Mouse (Mus musculus): ENCODE data around the gene Hk1. TPM values are rescaled to one million over a fixed set of nuclear protein-coding genes. Genes with fewer than 3 reads are reported as not detected.

Gene Hk1
- total and polyA plus RNA-seq, 3 experiments: 192 to 740 (median 441) TPM

DNA sequence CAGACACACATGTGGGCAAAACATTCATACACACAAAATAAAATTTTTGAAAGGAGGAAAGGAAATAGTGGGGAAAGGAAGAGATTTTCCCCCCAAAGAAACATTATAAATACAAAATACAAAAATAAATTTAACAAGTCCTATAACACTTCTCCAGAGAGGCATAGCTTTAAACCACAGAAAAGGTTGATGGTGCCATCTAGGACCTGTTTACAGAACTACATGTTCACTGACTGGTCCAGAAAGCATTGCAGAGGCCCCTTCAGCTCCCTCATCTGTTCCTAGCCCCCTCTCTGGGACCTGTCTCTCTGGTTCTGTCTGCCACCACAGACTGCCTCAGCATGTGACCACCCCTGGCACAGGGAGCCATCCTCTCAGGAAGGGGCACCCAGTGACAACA lies 1.2 kb upstream of the Hk1 start:
- no peaks in the 10 kb centered on the region for H3K79me2 ChIP-seq (ENCODE audit: control insufficient read depth, insufficient read depth, low read length, poor library complexity)
- peak; percentile 21 for DNase-seq (ENCODE audit: low read depth, low spot score)
- no peaks in the 10 kb centered on the region for H3K9me3 ChIP-seq (replicated peaks; ENCODE audit: insufficient read depth, low read length)

DNA sequence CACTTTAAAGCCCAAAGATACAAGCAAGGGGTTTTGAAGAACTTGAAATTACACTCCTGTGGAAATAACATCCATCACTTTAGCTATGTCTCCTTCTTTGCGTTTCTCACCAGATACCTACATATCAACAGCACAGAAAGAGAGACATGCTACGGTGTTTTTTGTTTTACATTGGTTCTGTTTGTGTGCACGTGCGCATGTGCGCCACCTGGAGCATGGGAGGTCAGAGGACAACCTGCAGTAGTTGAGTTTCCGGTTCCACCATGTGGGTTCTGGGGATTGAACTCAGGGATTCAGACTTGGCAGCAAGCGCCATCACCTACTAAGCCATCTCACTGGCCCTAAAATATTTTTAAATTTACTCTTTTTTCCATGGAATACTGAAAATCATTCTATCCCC lies 20.9 kb downstream of the Hk1 start:
- Histone ChIP-seq H3K79me2 (ENCODE audit: control insufficient read depth, insufficient read depth, low read length, poor library complexity) (no peaks in the 10 kb centered on the region), H3K27me3 (ENCODE audit: control insufficient read depth in 1 of 2, insufficient read depth in 2 of 2, low read length in 2 of 2) (no peaks in the 10 kb centered on the region), H3K4me3 (ENCODE audit: control insufficient read depth in 1 of 2, insufficient read depth in 1 of 2, low read depth in 2 of 2, low read length in 2 of 2) (no peak overlapping the region), H3K9ac (ENCODE audit: control insufficient read depth, low read depth, low read length, poor library complexity, severe bottlenecking) (no peak overlapping the region), H3K4me1 (ENCODE audit: control insufficient read depth in 1 of 2, insufficient read depth in 2 of 2, low read length in 2 of 2) (no peaks in the 10 kb centered on the region), H3K27ac (ENCODE audit: control insufficient read depth, low read depth, low read length) (no peak overlapping the region), H3K9me3 (replicated peaks; ENCODE audit: insufficient read depth, low read length) (no peaks in the 10 kb centered on the region), H3K36me3 (ENCODE audit: control insufficient read depth in 1 of 2, insufficient read depth in 2 of 2, low read length in 2 of 2) (no peaks in the 10 kb centered on the region)
- peak; percentile 48 for DNase-seq (ENCODE audit: low read depth, low spot score)
- TF ChIP-seq ZC3H11A (IDR thresholded peaks at IDR 0.05; ENCODE audit: low read depth, low read length): no peak
- TF ChIP-seq RCOR1 (IDR thresholded peaks at IDR 0.05; ENCODE audit: low read depth, low read length): no peak
- peak; percentile 25 to 71 (median 58); a peak in 5 of 6 replicates for TF ChIP-seq CTCF (IDR thresholded peaks at IDR 0.05 in 2 of 3, conservative IDR thresholded peaks at IDR 0.05 in 1 of 3; ENCODE audit: control insufficient read depth in 1 of 3, insufficient read depth in 1 of 3, low read depth in 2 of 3, low read length in 3 of 3, poor library complexity in 1 of 3, severe bottlenecking in 1 of 3)
- TF ChIP-seq MEF2A (IDR thresholded peaks at IDR 0.05; ENCODE audit: extremely low read depth, insufficient replicate concordance, low read depth, low read length, poor library complexity, severe bottlenecking): no peak
- TF ChIP-seq MYC (IDR thresholded peaks at IDR 0.05; ENCODE audit: low read depth, low read length): peak; percentile 59; the same call in 1 of the 2 replicates
- no peak for TF ChIP-seq CHD2 (IDR thresholded peaks at IDR 0.05; ENCODE audit: low read length)
- TF ChIP-seq NRF1 (IDR thresholded peaks at IDR 0.05; ENCODE audit: insufficient read depth, low read depth, low read length, poor library complexity, severe bottlenecking): no peak
- no peak for TF ChIP-seq MXI1 (IDR thresholded peaks at IDR 0.05; ENCODE audit: low read depth, low read length)
- TF ChIP-seq GABPA (IDR thresholded peaks at IDR 0.05; ENCODE audit: low read depth, low read length): no peak
- TF ChIP-seq USF2 (IDR thresholded peaks at IDR 0.05; ENCODE audit: borderline replicate concordance in 1 of 2, insufficient read depth in 1 of 2, low read depth in 1 of 2, low read length in 2 of 2): no peak
- no peak for TF ChIP-seq CHD1 (IDR thresholded peaks at IDR 0.05; ENCODE audit: low read depth, low read length)
- TF ChIP-seq MAX (IDR thresholded peaks at IDR 0.05; ENCODE audit: low read length): no peak
- TF ChIP-seq ELF1 (IDR thresholded peaks at IDR 0.05; ENCODE audit: low read depth, low read length): no peak
- no peak for TF ChIP-seq KAT2A (conservative IDR thresholded peaks at IDR 0.05; ENCODE audit: low read depth, low read length)
- TF ChIP-seq ZNF384 (IDR thresholded peaks at IDR 0.05; ENCODE audit: low read depth, low read length): no peak
- TF ChIP-seq NELFE (IDR thresholded peaks at IDR 0.05; ENCODE audit: low read depth, low read length): no peak
- peak; percentile 12 for TF ChIP-seq RAD21 (IDR thresholded peaks at IDR 0.05; ENCODE audit: low read depth, low read length)
- no peak for TF ChIP-seq MAZ (IDR thresholded peaks at IDR 0.05; ENCODE audit: low read depth, low read length)
- no peak for TF ChIP-seq SIN3A (IDR thresholded peaks at IDR 0.05; ENCODE audit: low read length)
- no peak for TF ChIP-seq JUND (IDR thresholded peaks at IDR 0.05; ENCODE audit: low read depth, low read length)
- TF ChIP-seq GATA1 (IDR thresholded peaks at IDR 0.05; ENCODE audit: low read depth, low read length): no peak
- no peak for TF ChIP-seq TAL1 (IDR thresholded peaks at IDR 0.05; ENCODE audit: low read length)
- TF ChIP-seq ZMIZ1 (IDR thresholded peaks at IDR 0.05; ENCODE audit: low read depth, low read length): no peak
- TF ChIP-seq EP300 (IDR thresholded peaks at IDR 0.05; ENCODE audit: low read depth in 1 of 2, low read length in 2 of 2): no peak
- TF ChIP-seq SMC3 (IDR thresholded peaks at IDR 0.05; ENCODE audit: low read depth, low read length): peak; percentile 40
- TF ChIP-seq POLR2A (IDR thresholded peaks at IDR 0.05; ENCODE audit: control insufficient read depth in 1 of 2, insufficient read depth in 1 of 2, low read depth in 1 of 2, low read length in 2 of 2, poor library complexity in 1 of 2): no peak
- no peak for TF ChIP-seq ETS1 (IDR thresholded peaks at IDR 0.05; ENCODE audit: low read depth, low read length)

More for the DNA sequence above, 1.2 kb upstream of the Hk1 start:
- Histone ChIP-seq H3K36me3 (ENCODE audit: control insufficient read depth in 1 of 2, insufficient read depth in 2 of 2, low read length in 2 of 2) (no peaks in the 10 kb centered on the region), H3K27ac (ENCODE audit: control insufficient read depth, low read depth, low read length) (no peak overlapping the region), H3K4me1 (ENCODE audit: control insufficient read depth in 1 of 2, insufficient read depth in 2 of 2, low read length in 2 of 2) (no peaks in the 10 kb centered on the region; a peak in 1 of 4 replicates), H3K9ac (ENCODE audit: control insufficient read depth, low read depth, low read length, poor library complexity, severe bottlenecking) (no peak overlapping the region), H3K27me3 (ENCODE audit: control insufficient read depth in 1 of 2, insufficient read depth in 2 of 2, low read length in 2 of 2) (no peaks in the 10 kb centered on the region; a peak in 2 of 4 replicates), H3K4me3 (ENCODE audit: control insufficient read depth in 1 of 2, insufficient read depth in 1 of 2, low read depth in 2 of 2, low read length in 2 of 2) (no peak overlapping the region)
- TF ChIP-seq CTCF (IDR thresholded peaks at IDR 0.05 in 2 of 3, conservative IDR thresholded peaks at IDR 0.05 in 1 of 3; ENCODE audit: control insufficient read depth in 1 of 3, insufficient read depth in 1 of 3, low read depth in 2 of 3, low read length in 3 of 3, poor library complexity in 1 of 3, severe bottlenecking in 1 of 3): peak in 1 of 3 experiments; percentile 48; a peak in 3 of 6 replicates
- TF ChIP-seq TBP (IDR thresholded peaks at IDR 0.05; ENCODE audit: low read depth, low read length): no peak
- TF ChIP-seq MYB (IDR thresholded peaks at IDR 0.05; ENCODE audit: low read depth, low read length): no peak
- TF ChIP-seq NRF1 (IDR thresholded peaks at IDR 0.05; ENCODE audit: insufficient read depth, low read depth, low read length, poor library complexity, severe bottlenecking): no peak
- peak; percentile 62 for TF ChIP-seq RAD21 (IDR thresholded peaks at IDR 0.05; ENCODE audit: low read depth, low read length)
- TF ChIP-seq MXI1 (IDR thresholded peaks at IDR 0.05; ENCODE audit: low read depth, low read length): no peak
- TF ChIP-seq BHLHE40 (IDR thresholded peaks at IDR 0.05; ENCODE audit: borderline replicate concordance, low read depth, low read length): no peak
- TF ChIP-seq MAX (IDR thresholded peaks at IDR 0.05; ENCODE audit: low read length): no peak
- no peak for TF ChIP-seq USF1 (IDR thresholded peaks at IDR 0.05; ENCODE audit: low read depth, low read length)
- TF ChIP-seq ZC3H11A (IDR thresholded peaks at IDR 0.05; ENCODE audit: low read depth, low read length): peak; percentile 40
- TF ChIP-seq MEF2A (IDR thresholded peaks at IDR 0.05; ENCODE audit: extremely low read depth, insufficient replicate concordance, low read depth, low read length, poor library complexity, severe bottlenecking): no peak
- TF ChIP-seq ELF1 (IDR thresholded peaks at IDR 0.05; ENCODE audit: low read depth, low read length): no peak
- TF ChIP-seq TAL1 (IDR thresholded peaks at IDR 0.05; ENCODE audit: low read length): no peak
- TF ChIP-seq SMC3 (IDR thresholded peaks at IDR 0.05; ENCODE audit: low read depth, low read length): peak; percentile 53
- no peak for TF ChIP-seq POLR2AphosphoS5 (IDR thresholded peaks at IDR 0.05; ENCODE audit: borderline replicate concordance, low read depth, low read length)
